Mouse (Mus musculus) testis, adult 2 months (tissue): Measurements from ENCODE around the gene Cdc25b.

Experiments
- CTCF ChIP-seq: fragments of 200-500 bp; IDR thresholded peaks from 2 replicates; pipeline ENCODE4 v1.5.1; 2012; ENCODE audit warnings: low read depth, mild to moderate bottlenecking, inconsistent platforms, low read length, moderate library complexity; ENCODE audit not compliant: control insufficient read depth, insufficient read depth, insufficient replicate concordance
- POLR2A ChIP-seq: fragments of 200-500 bp; IDR thresholded peaks from 2 replicates; pipeline ENCODE4 v1.6.1; 2012; ENCODE audit warnings: low read depth, mild to moderate bottlenecking, inconsistent platforms, low read length, moderate library complexity; ENCODE audit not compliant: control insufficient read depth

- TF ChIP-seq CTCF (no peak), POLR2A (no peak)
Measured at GRCm38 (mm10) chr2:131170936-131171335, 15.8 kb upstream of the Cdc25b start.
